Mouse (Mus musculus) stomach, postnatal 0 days (tissue): ENCODE measurements around the gene C1qtnf5.

ENCODE experiments used
- CTCF ChIP-seq: IDR thresholded peaks from 2 replicates; pipeline ENCODE4 v1.5.1; 2016; ENCODE audit warnings: antibody characterized with exemption, low read depth, mild to moderate bottlenecking, moderate library complexity
- EP300 ChIP-seq: optimal IDR thresholded peaks from 2 replicates; pipeline ENCODE3; 2016; ENCODE audit warnings: antibody characterized with exemption

DNA sequence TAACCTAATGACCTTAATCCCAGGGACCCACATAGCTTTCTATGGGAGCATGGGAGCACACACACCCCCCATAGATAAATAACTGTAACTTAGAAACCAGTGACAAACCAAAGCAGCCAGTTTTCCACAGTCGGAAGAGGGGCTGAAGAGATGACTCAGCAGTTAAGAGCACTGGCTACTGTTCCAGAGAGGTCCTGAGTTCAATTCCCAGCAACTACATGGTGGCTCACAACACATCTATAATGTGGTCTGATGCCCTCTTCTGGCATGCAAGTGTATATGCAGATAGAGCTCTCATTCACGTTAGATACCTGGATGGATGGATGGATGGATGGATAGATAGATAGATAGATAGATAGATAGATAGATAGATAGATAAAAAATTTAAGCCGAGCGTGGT is 9.1 kb downstream of the C1qtnf5 start:
- TF ChIP-seq CTCF = peak; percentile 49
- TF ChIP-seq EP300 = no peak
